Mouse (Mus musculus): Measurements from ENCODE around the gene Saysd1. TPM values are rescaled to one million over a fixed set of nuclear protein-coding genes. Genes with fewer than 3 reads are reported as not detected.

Saysd1 gene
- polyA plus RNA-seq, 1 experiment from 2014 or later, result 11.4 TPM

GRCm38 (mm10) chr14:20172509-20172908 is 34.2 kb upstream of the Saysd1 start:
- Histone ChIP-seq H3K4me3 (ENCODE audit: low read depth, low read length) (no peak overlapping the region), H3K9ac (ENCODE audit: low read length) (no peak overlapping the region), H3K9me3 (ENCODE audit: control insufficient read depth, low read length) (no peaks in the 10 kb centered on the region; the same call in 1 of the 2 replicates), H3K4me1 (ENCODE audit: control insufficient read depth, insufficient read depth, low read length) (peaks cover 13% of the 10 kb centered on the region), H3K27me3 (ENCODE audit: control insufficient read depth, insufficient read depth, low read length) (no peaks in the 10 kb centered on the region), H3K27ac (replicated peaks; ENCODE audit: low read depth, low read length) (no peak overlapping the region), H3K36me3 (ENCODE audit: control insufficient read depth, insufficient read depth, low read length) (no peaks in the 10 kb centered on the region), H3K4me2 (ENCODE audit: low read depth, severe bottlenecking) (no peak overlapping the region)
- WGBS, result 43% methylated on average over 5 of the region's 5 CpGs
- DNase-seq (ENCODE audit: low spot score) (peak; percentile 35), ATAC-seq (ENCODE audit: insufficient number of reproducible peaks, low FRiP score, low TSS enrichment, low read depth) (no peak)

- DNase-seq (ENCODE audit: low spot score) (no peak), ATAC-seq (ENCODE audit: insufficient number of reproducible peaks, low FRiP score, low TSS enrichment, low read depth) (no peak)
- Histone ChIP-seq H3K9ac (ENCODE audit: low read length) (no peak overlapping the region), H3K27me3 (ENCODE audit: control insufficient read depth, insufficient read depth, low read length) (no peaks in the 10 kb centered on the region), H3K4me3 (ENCODE audit: low read depth, low read length) (no peak overlapping the region), H3K9me3 (ENCODE audit: control insufficient read depth, low read length) (no peaks in the 10 kb centered on the region; the same call in 1 of the 2 replicates), H3K27ac (replicated peaks; ENCODE audit: low read depth, low read length) (no peak overlapping the region), H3K4me1 (ENCODE audit: control insufficient read depth, insufficient read depth, low read length) (peaks cover 13% of the 10 kb centered on the region), H3K36me3 (ENCODE audit: control insufficient read depth, insufficient read depth, low read length) (no peaks in the 10 kb centered on the region), H3K4me2 (ENCODE audit: low read depth, severe bottlenecking) (no peak overlapping the region)
- 96% methylated on average over 3 of the region's 3 CpGs for WGBS
Measured at GRCm38 (mm10) chr14:20171840-20172239, 33.5 kb upstream of the Saysd1 start.

- DNase-seq (ENCODE audit: low spot score) (no peak), ATAC-seq (ENCODE audit: insufficient number of reproducible peaks, low FRiP score, low TSS enrichment, low read depth) (no peak)
- Histone ChIP-seq H3K4me2 (ENCODE audit: low read depth, severe bottlenecking) (no peak overlapping the region), H3K36me3 (ENCODE audit: control insufficient read depth, insufficient read depth, low read length) (no peaks in the 10 kb centered on the region), H3K9me3 (ENCODE audit: control insufficient read depth, low read length) (no peaks in the 10 kb centered on the region; the same call in 1 of the 2 replicates), H3K4me3 (ENCODE audit: low read depth, low read length) (no peak overlapping the region), H3K4me1 (ENCODE audit: control insufficient read depth, insufficient read depth, low read length) (peaks cover 13% of the 10 kb centered on the region), H3K27me3 (ENCODE audit: control insufficient read depth, insufficient read depth, low read length) (no peaks in the 10 kb centered on the region), H3K9ac (ENCODE audit: low read length) (no peak overlapping the region), H3K27ac (replicated peaks; ENCODE audit: low read depth, low read length) (no peak overlapping the region)
- WGBS, result 92% methylated on average over 4 of the region's 4 CpGs
Measured at GRCm38 (mm10) chr14:20169251-20169650, 30.9 kb upstream of the Saysd1 start.

GRCm38 (mm10) chr14:20168478-20168877 is 30.1 kb upstream of the Saysd1 start:
- Histone ChIP-seq H3K27ac (replicated peaks; ENCODE audit: low read depth, low read length) (no peak overlapping the region), H3K4me3 (ENCODE audit: low read depth, low read length) (no peak overlapping the region), H3K36me3 (ENCODE audit: control insufficient read depth, insufficient read depth, low read length) (no peaks in the 10 kb centered on the region), H3K4me1 (ENCODE audit: control insufficient read depth, insufficient read depth, low read length) (peaks cover 13% of the 10 kb centered on the region), H3K9ac (ENCODE audit: low read length) (no peak overlapping the region), H3K27me3 (ENCODE audit: control insufficient read depth, insufficient read depth, low read length) (no peaks in the 10 kb centered on the region), H3K9me3 (ENCODE audit: control insufficient read depth, low read length) (no peaks in the 10 kb centered on the region; the same call in 1 of the 2 replicates), H3K4me2 (ENCODE audit: low read depth, severe bottlenecking) (no peak overlapping the region)
- DNase-seq (ENCODE audit: low spot score) (no peak), ATAC-seq (ENCODE audit: insufficient number of reproducible peaks, low FRiP score, low TSS enrichment, low read depth) (no peak)
- WGBS, result 77% methylated on average over 1 of the region's 1 CpGs

- H3K27ac ChIP-seq (replicated peaks; ENCODE audit: low read depth, low read length), result no peak overlapping the region
- peaks cover 9% of the 10 kb centered on the region for H3K4me1 ChIP-seq (ENCODE audit: control insufficient read depth, insufficient read depth, low read length)
- H3K4me3 ChIP-seq (ENCODE audit: low read depth, low read length), result no peak overlapping the region
- H3K27me3 ChIP-seq (ENCODE audit: control insufficient read depth, insufficient read depth, low read length), result no peaks in the 10 kb centered on the region
- H3K36me3 ChIP-seq (ENCODE audit: control insufficient read depth, insufficient read depth, low read length), result no peaks in the 10 kb centered on the region
- ATAC-seq (ENCODE audit: insufficient number of reproducible peaks, low FRiP score, low TSS enrichment, low read depth) (no peak), DNase-seq (ENCODE audit: low spot score) (no peak)
- H3K9ac ChIP-seq (ENCODE audit: low read length), result no peak overlapping the region
- H3K4me2 ChIP-seq (ENCODE audit: low read depth, severe bottlenecking), result no peak overlapping the region
- H3K9me3 ChIP-seq (ENCODE audit: control insufficient read depth, low read length), result no peaks in the 10 kb centered on the region; the same call in 1 of the 2 replicates
- 93% methylated on average over 2 of the region's 2 CpGs for WGBS
Measured at GRCm38 (mm10) chr14:20168054-20168453, 29.7 kb upstream of the Saysd1 start.

GRCm38 (mm10) chr14:20165413-20165812 is 27.1 kb upstream of the Saysd1 start:
- Histone ChIP-seq H3K36me3 (ENCODE audit: control insufficient read depth, insufficient read depth, low read length) (no peaks in the 10 kb centered on the region), H3K9me3 (ENCODE audit: control insufficient read depth, low read length) (no peaks in the 10 kb centered on the region; the same call in 1 of the 2 replicates), H3K9ac (ENCODE audit: low read length) (no peak overlapping the region), H3K4me3 (ENCODE audit: low read depth, low read length) (no peak overlapping the region), H3K27me3 (ENCODE audit: control insufficient read depth, insufficient read depth, low read length) (no peaks in the 10 kb centered on the region), H3K4me2 (ENCODE audit: low read depth, severe bottlenecking) (no peak overlapping the region), H3K27ac (replicated peaks; ENCODE audit: low read depth, low read length) (no peak overlapping the region), H3K4me1 (ENCODE audit: control insufficient read depth, insufficient read depth, low read length) (no peaks in the 10 kb centered on the region)
- DNase-seq (ENCODE audit: low spot score) (no peak), ATAC-seq (ENCODE audit: insufficient number of reproducible peaks, low FRiP score, low TSS enrichment, low read depth) (no peak)
- 77% methylated on average over 1 of the region's 1 CpGs for WGBS

- Histone ChIP-seq H3K36me3 (ENCODE audit: control insufficient read depth, insufficient read depth, low read length) (no peaks in the 10 kb centered on the region), H3K4me3 (ENCODE audit: low read depth, low read length) (no peak overlapping the region), H3K9ac (ENCODE audit: low read length) (no peak overlapping the region), H3K27me3 (ENCODE audit: control insufficient read depth, insufficient read depth, low read length) (no peaks in the 10 kb centered on the region), H3K4me1 (ENCODE audit: control insufficient read depth, insufficient read depth, low read length) (peaks cover 8% of the 10 kb centered on the region; the same call in 1 of the 2 replicates), H3K27ac (replicated peaks; ENCODE audit: low read depth, low read length) (no peak overlapping the region), H3K4me2 (ENCODE audit: low read depth, severe bottlenecking) (no peak overlapping the region), H3K9me3 (ENCODE audit: control insufficient read depth, low read length) (no peaks in the 10 kb centered on the region)
- WGBS, result 84% methylated on average over 7 of the region's 7 CpGs
- no peak for DNase-seq (ENCODE audit: low spot score)
- ATAC-seq (ENCODE audit: insufficient number of reproducible peaks, low FRiP score, low TSS enrichment, low read depth), result no peak
Measured at GRCm38 (mm10) chr14:20164438-20164837, 26.1 kb upstream of the Saysd1 start.

- Histone ChIP-seq H3K9ac (ENCODE audit: low read length) (no peak overlapping the region), H3K4me2 (ENCODE audit: low read depth, severe bottlenecking) (no peak overlapping the region), H3K4me1 (ENCODE audit: control insufficient read depth, insufficient read depth, low read length) (peaks cover 10% of the 10 kb centered on the region; the same call in 1 of the 2 replicates), H3K27ac (replicated peaks; ENCODE audit: low read depth, low read length) (no peak overlapping the region), H3K4me3 (ENCODE audit: low read depth, low read length) (no peak overlapping the region), H3K36me3 (ENCODE audit: control insufficient read depth, insufficient read depth, low read length) (no peaks in the 10 kb centered on the region), H3K9me3 (ENCODE audit: control insufficient read depth, low read length) (no peaks in the 10 kb centered on the region), H3K27me3 (ENCODE audit: control insufficient read depth, insufficient read depth, low read length) (no peaks in the 10 kb centered on the region)
- ATAC-seq (ENCODE audit: insufficient number of reproducible peaks, low FRiP score, low TSS enrichment, low read depth) (no peak), DNase-seq (ENCODE audit: low spot score) (no peak)
- 91% methylated on average over 6 of the region's 6 CpGs for WGBS
Measured at GRCm38 (mm10) chr14:20162686-20163085, 24.4 kb upstream of the Saysd1 start.

All from limb, embryonic 11.5 days (tissue).